ENCODE assay signal across 9 mouse cellular contexts in the genomic region with DNA sequence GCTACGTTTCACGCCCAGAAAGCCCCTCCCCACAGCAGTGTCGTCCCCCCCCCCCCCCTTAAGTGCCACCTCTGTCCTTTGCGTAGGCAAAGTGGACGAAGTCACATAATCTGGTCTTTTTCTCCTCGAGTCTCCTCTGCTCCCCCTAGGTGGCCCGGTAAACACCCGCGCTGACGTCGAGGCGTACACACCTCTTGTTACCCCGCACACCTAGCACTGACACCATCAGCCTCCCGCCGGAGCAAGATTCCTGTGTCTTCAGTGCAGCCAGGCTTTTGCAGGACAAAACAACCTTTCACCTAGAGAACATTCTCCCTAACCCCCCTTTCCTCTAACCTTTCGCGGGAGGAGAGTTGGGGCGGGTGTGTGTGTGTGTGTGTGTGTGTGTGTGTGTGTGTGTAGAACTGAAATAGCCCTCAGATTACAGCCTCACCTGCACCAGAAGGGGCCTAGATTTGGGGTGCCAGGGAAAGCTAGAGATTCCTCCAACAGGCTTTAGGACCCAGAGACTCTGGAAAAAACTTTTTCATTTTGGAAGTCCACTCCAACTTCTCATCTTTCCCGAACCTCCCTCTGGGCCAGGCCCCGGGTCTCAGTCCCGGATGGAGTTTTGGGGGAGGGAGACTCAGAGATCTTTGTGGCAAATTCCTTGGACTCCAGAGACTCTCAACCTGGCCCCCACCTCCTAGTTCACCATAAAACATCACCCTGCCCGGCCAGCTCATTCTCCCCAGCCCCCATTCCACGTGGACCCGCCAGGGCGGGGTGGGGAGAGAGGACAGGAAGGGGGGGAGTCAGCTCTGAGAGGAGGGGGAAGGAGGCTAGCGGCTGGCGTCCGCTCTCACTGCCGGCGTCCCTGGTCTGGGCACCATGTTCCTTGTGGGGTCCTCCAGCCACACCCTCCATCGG. TPM values are rescaled to one million over a fixed set of nuclear protein-coding genes. Genes with fewer than 3 reads are reported as not detected.
DNase-seq lines count a peak whose midpoint lies in the region; ATAC-seq lines count a peak whose summit lies in the region.
"Had no signal": no experiment of that assay in that cellular context is flagged by ENCODE, and none has a peak within 500 bp of the region (broad histone marks: within the 10 kb centered on the region; RNA-seq: fewer than 3 reads in every experiment).

TSS of gene Fkbp10 (plus strand) at position 784 of the 909 bp plus-strand sequence.

- H3K4me1 ChIP-seq in hindbrain, embryonic 15.5 days (replicated peaks), result peaks cover 33% of the 10 kb centered on the region
- H3K4me1 ChIP-seq in liver, embryonic 16.5 days (ENCODE audit: control insufficient read depth, low read depth, low read length), result no peaks in the 10 kb centered on the region; the same call in 1 of the 2 replicates

- peak within 1 kb of the TSS; percentile 76 for H3K27ac ChIP-seq in hindbrain, embryonic 15.5 days (replicated peaks)
- no peak within 1 kb of the TSS; the same call in 1 of the 2 replicates for H3K27ac ChIP-seq in liver, embryonic 16.5 days (ENCODE audit: low read length)

- peak within 1 kb of the TSS; percentile 51 for H3K9ac ChIP-seq in hindbrain, embryonic 15.5 days
- H3K9ac ChIP-seq in liver, embryonic 16.5 days (ENCODE audit: low read depth, low read length), result peak within 1 kb of the TSS; percentile 45; the same call in 1 of the 2 replicates

- ATAC-seq in hindbrain, embryonic 15.5 days (ENCODE audit: low FRiP score, low read depth), result peak; percentile 43; the same call in 1 of the 2 replicates
- ATAC-seq in liver, embryonic 16.5 days (ENCODE audit: low read depth), result peak; percentile 17; the same call in 1 of the 2 replicates

- H3K27me3 ChIP-seq in hindbrain, embryonic 15.5 days, result peaks cover 14% of the 10 kb centered on the region
- peaks cover 45% of the 10 kb centered on the region for H3K27me3 ChIP-seq in liver, embryonic 16.5 days (ENCODE audit: control insufficient read depth, insufficient read depth, low read depth, low read length)
- H3K27me3 ChIP-seq: Patski had no signal

- peak within 1 kb of the TSS; percentile 58 for H3K4me3 ChIP-seq in hindbrain, embryonic 15.5 days
- H3K4me3 ChIP-seq in liver, embryonic 16.5 days (ENCODE audit: low read depth, low read length), result peak within 1 kb of the TSS; percentile 60

- H3K4me2 ChIP-seq in hindbrain, embryonic 15.5 days, result peak within 1 kb of the TSS; percentile 64
- H3K4me2 ChIP-seq in liver, embryonic 16.5 days (ENCODE audit: low read depth, low read length), result peak within 1 kb of the TSS; percentile 70

- H3K9me3 ChIP-seq in hindbrain, embryonic 15.5 days, result no peaks in the 10 kb centered on the region
- no peaks in the 10 kb centered on the region for H3K9me3 ChIP-seq in liver, embryonic 16.5 days (replicated peaks; ENCODE audit: control insufficient read depth, low read length)

- WGBS in hindbrain, embryonic 15.5 days, result 0% methylated on average over 30 of the region's 31 CpGs
- 2% methylated on average over 31 of the region's 31 CpGs for WGBS in liver, embryonic 16.5 days (ENCODE audit: insufficient replicate concordance)

- H3K36me3 ChIP-seq in hindbrain, embryonic 15.5 days, result no peaks in the 10 kb centered on the region
- no peaks in the 10 kb centered on the region for H3K36me3 ChIP-seq in liver, embryonic 16.5 days (ENCODE audit: control insufficient read depth, insufficient read depth)

- DNase-seq in kidney, adult 9 months, result peak; percentile 32
- no peak for DNase-seq in kidney, adult 11 months
- peak; percentile 75 to 83 for DNase-seq in adrenal gland, postnatal 36 days
- DNase-seq in gastrocnemius, adult 8-10 months (ENCODE audit: low spot score in 2 of 2), result peak; percentile 32 to 44
- peak; percentile 61 for DNase-seq in ovary, postnatal 14 days (ENCODE audit: low spot score)
- DNase-seq in right cerebral cortex, postnatal 25 days, result no peak

RNA-seq across cellular contexts. Expression of gene Fkbp10, which starts in this region (rescaled TPM):
- 10 to 100 TPM; 23.7 to 27.2 TPM for total RNA-seq in adrenal gland, postnatal 36 days (2021)
- total RNA-seq in gastrocnemius, adult 8-10 months (2022), result 1 to 10 TPM; 1.1 to 3.3 (median 2.9) TPM
- 26.6 and 27.1 TPM in 2 replicates for polyA plus RNA-seq in hindbrain, embryonic 15.5 days (2015; fragmentation: Nextera tagmentation; extraction: Ambion mirVana)
- 7.9 and 8.4 TPM in 2 replicates for polyA plus RNA-seq in liver, embryonic 16.5 days (2015; fragmentation: Nextera tagmentation; extraction: Ambion mirVana)

Comparison
In these comparisons a context has a peak if more than half of its experiments do, and no peak if none do; other contexts are left out.
1. RNA of gene Fkbp10 (total RNA-seq): 23.7 to 27.2 TPM in adrenal gland, postnatal 36 days; 1.1 to 3.3 TPM in gastrocnemius, adult 8-10 months; every median in the first group is over 4 times any median in the second.
2. DNase-seq: peak in kidney, adult 9 months (single experiment), adrenal gland, postnatal 36 days (2 of 2), gastrocnemius, adult 8-10 months (2 of 2) and ovary, postnatal 14 days (single experiment); none in kidney, adult 11 months (single experiment) and right cerebral cortex, postnatal 25 days (single experiment).